Mouse (Mus musculus): Measurements from ENCODE around the gene Lcor. TPM values are rescaled to one million over a fixed set of nuclear protein-coding genes. Genes with fewer than 3 reads are reported as not detected.

Gene Lcor
- polyA plus RNA-seq, 1 experiment from 2014 or later: 27.9 TPM

Small RNA genes within 50 kb of the gene (microRNA-seq; reads per million reads assigned to microRNA genes)
- gene Mir8091: not detected

Other genes starting within 250 kb of the Lcor start
- gene Tm9sf3, start 218.6 kb upstream of the Lcor start, polyA plus RNA-seq (2015; fragmentation: Nextera tagmentation; extraction: Ambion mirVana): 91.3 and 99.0 TPM in 2 replicates
- gene Pik3ap1, start 97.5 kb upstream of the Lcor start, polyA plus RNA-seq (2015; fragmentation: Nextera tagmentation; extraction: Ambion mirVana): 2.0 and 2.2 TPM in 2 replicates
- 2.7 and 3.3 TPM in 2 replicates for gene Gm340, start 99.7 kb downstream of the Lcor start, polyA plus RNA-seq (2015; fragmentation: Nextera tagmentation; extraction: Ambion mirVana)